Mouse (Mus musculus) midbrain, embryonic 13.5 days (tissue): ENCODE measurements around the gene Szt2. TPM values are rescaled to one million over a fixed set of nuclear protein-coding genes. Genes with fewer than 3 reads are reported as not detected.

Experiments
- ATAC-seq: fragments of 200-750 bp; cut with Nextera tagmentation; 2 replicates; pipeline ENCODE4 v1.8.0; 2017; ENCODE audit warnings: mild to moderate bottlenecking, moderate TSS enrichment, moderate library complexity
- H3K27ac ChIP-seq: fragments of 300-500 bp; sonication (generic); 2 replicates; pipeline ENCODE4 v1.5.1; 2015; ENCODE audit warnings: inconsistent platforms, mild to moderate bottlenecking, moderate library complexity
- H3K27me3 ChIP-seq: fragments of 300-500 bp; sonication (generic); 2 replicates; pipeline ENCODE4 v1.6.1; 2015; ENCODE audit warnings: mild to moderate bottlenecking, inconsistent platforms
- H3K36me3 ChIP-seq: fragments of 300-500 bp; sonication (generic); 2 replicates; pipeline ENCODE4 v1.6.1; 2015; ENCODE audit warnings: mild to moderate bottlenecking, inconsistent platforms
- H3K4me1 ChIP-seq: fragments of 300-500 bp; sonication (generic); replicated peaks from 2 replicates; pipeline ENCODE4 v1.6.1; 2015; ENCODE audit warnings: inconsistent platforms
- H3K4me2 ChIP-seq: fragments of 300-500 bp; sonication (generic); replicated peaks from 2 replicates; pipeline ENCODE4 v1.6.1; 2015; ENCODE audit warnings: moderate library complexity, mild to moderate bottlenecking, inconsistent platforms
- H3K4me3 ChIP-seq: fragments of 300-500 bp; sonication (generic); replicated peaks from 2 replicates; pipeline ENCODE4 v1.5.1; 2015; ENCODE audit warnings: mild to moderate bottlenecking, inconsistent platforms
- H3K9ac ChIP-seq: fragments of 300-500 bp; sonication (generic); replicated peaks from 2 replicates; pipeline ENCODE4 v1.6.1; 2015; ENCODE audit warnings: mild to moderate bottlenecking, inconsistent platforms
- H3K9me3 ChIP-seq: fragments of 300-500 bp; sonication (generic); 2 replicates; pipeline ENCODE4 v1.6.1; 2016; ENCODE audit warnings: mild to moderate bottlenecking, inconsistent platforms
- WGBS: fragments of 180-500 bp; shearing (Covaris S2); methylation state at CpG from one replicate; pipeline ENCODE4 v1.1.7; 2015; 5-methylcytosine and 5-hydroxymethylcytosine counted together
- polyA plus RNA-seq: library from polyadenylated mRNA; unstranded; fragments of >200 nt; fragmentation: Nextera tagmentation; extraction: Ambion mirVana; gene quantifications from 2 replicates; pipeline ENCODE4 v1.2.1, GENCODE M21; 2015

Szt2 gene
- polyA plus RNA-seq = 11.0 and 11.4 TPM in 2 replicates

DNA sequence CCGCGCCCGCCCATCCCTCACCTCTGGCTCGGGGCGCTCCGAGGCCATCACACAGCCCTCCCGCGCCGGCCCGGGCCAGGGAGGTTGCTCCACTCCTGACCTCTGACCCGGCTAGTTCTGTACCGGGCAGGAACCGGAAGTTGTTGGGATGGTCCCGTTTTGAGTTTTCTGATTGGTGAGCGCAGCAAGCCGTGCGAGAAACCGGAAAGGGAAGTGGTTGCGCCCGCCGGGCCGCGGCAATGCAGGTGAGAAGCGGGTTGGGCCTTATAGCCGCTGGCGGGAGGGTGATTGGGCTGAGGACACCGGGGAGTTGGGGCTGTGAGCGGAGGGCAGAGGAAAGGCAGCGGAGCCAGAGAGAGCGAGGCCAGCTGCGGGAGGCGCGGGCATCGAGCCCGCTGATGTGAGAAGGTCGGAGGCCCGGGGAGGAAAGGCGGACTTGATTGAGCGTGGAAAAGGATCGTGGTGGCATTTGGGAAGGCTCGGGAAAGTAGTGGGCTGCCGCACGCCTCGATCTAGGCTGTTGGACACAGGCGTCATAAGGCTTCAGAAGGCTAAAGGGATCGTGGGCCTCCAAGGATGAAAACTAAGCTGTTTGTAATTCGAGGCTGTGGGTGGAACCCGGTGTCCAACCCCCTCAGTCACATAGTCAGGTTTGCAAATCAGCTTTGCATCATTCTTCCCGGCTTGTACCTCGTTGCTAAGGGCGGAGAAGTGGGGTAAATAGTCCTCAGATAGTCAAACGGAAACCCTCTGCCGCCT, at the start of gene Szt2, which contains the start of gene Med8:
TSS of gene Szt2 (minus strand) at position 132 of the 759 bp plus-strand sequence.
TSS of gene Med8 (plus strand) at position 196 of the 759 bp plus-strand sequence.
- Histone ChIP-seq H3K4me3 (peak within 1 kb of the TSS; percentile 95), H3K27me3 (no peaks in the 10 kb centered on the region), H3K9ac (peak within 1 kb of the TSS; percentile 92), H3K4me1 (peaks cover 25% of the 10 kb centered on the region), H3K9me3 (no peaks in the 10 kb centered on the region), H3K36me3 (peaks cover 49% of the 10 kb centered on the region), H3K27ac (peak within 1 kb of the TSS; percentile 49; the same call in 1 of the 2 replicates), H3K4me2 (peak within 1 kb of the TSS; percentile 77)
- ATAC-seq = peak; percentile 96
- 1% methylated on average over 53 of the region's 53 CpGs for WGBS

- H3K9me3 ChIP-seq = no peaks in the 10 kb centered on the region
- no peaks in the 10 kb centered on the region for H3K4me1 ChIP-seq
- H3K4me3 ChIP-seq = no peak within 1 kb of the TSS
- no peak within 1 kb of the TSS for H3K27ac ChIP-seq
- no peak within 1 kb of the TSS for H3K9ac ChIP-seq
- H3K27me3 ChIP-seq = no peaks in the 10 kb centered on the region
- no peak within 1 kb of the TSS for H3K4me2 ChIP-seq
- WGBS = 68% methylated on average over 9 of the region's 9 CpGs
- ATAC-seq = no peak
- no peaks in the 10 kb centered on the region for H3K36me3 ChIP-seq
Observed at GRCm38 (mm10) chr4:118457345-118457975, 48.4 kb upstream of the Szt2 start, which contains the start of gene Mpl. Gene Mpl, minus strand, starts transcription at chr4:118457513.

GRCm38 (mm10) chr4:118446415-118447153, 37.5 kb upstream of the Szt2 start:
- Histone ChIP-seq H3K4me2 (peak overlapping the region; percentile 72), H3K27ac (no peak overlapping the region), H3K4me1 (peaks cover 17% of the 10 kb centered on the region), H3K9ac (peak overlapping the region; percentile 63), H3K4me3 (peak overlapping the region; percentile 42), H3K9me3 (no peaks in the 10 kb centered on the region), H3K27me3 (peaks cover 9% of the 10 kb centered on the region), H3K36me3 (no peaks in the 10 kb centered on the region)
- 18% methylated on average over 24 of the region's 24 CpGs for WGBS
- peak; percentile 62; the same call in 1 of the 2 replicates for ATAC-seq

- Histone ChIP-seq H3K9me3 (no peaks in the 10 kb centered on the region), H3K4me3 (peak overlapping the region; percentile 42), H3K9ac (peak overlapping the region; percentile 63), H3K4me2 (peak overlapping the region; percentile 72), H3K27ac (no peak overlapping the region), H3K36me3 (no peaks in the 10 kb centered on the region), H3K27me3 (peaks cover 8% of the 10 kb centered on the region), H3K4me1 (peaks cover 17% of the 10 kb centered on the region)
- 19% methylated on average over 18 of the region's 18 CpGs for WGBS
- peak; percentile 86 for ATAC-seq
Observed at GRCm38 (mm10) chr4:118445781-118446414, 36.8 kb upstream of the Szt2 start.

DNA sequence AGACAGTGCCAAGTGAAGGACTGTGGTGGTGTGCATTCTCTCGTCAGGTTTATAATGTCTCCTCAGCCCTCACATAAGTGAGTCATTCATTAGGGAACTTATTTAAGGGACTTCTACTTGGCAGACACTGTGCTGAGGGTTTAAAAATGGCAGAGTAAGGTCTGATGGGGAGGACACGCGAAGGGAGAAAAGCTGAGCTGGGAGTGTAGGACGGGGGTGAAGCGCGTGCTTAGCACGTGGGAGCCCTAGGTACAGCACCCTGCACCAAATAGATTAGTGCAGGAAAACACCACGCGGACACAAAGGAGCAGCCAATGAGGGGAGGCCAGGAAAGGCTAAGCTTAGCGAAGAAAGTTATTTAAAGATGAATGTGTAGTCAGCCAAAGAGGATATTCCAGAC, 36.0 kb upstream of the Szt2 start:
- Histone ChIP-seq H3K36me3 (no peaks in the 10 kb centered on the region), H3K9me3 (no peaks in the 10 kb centered on the region), H3K9ac (no peak overlapping the region), H3K27ac (no peak overlapping the region), H3K4me3 (no peak overlapping the region), H3K27me3 (no peaks in the 10 kb centered on the region; the same call in 1 of the 2 replicates), H3K4me2 (no peak overlapping the region), H3K4me1 (peaks cover 17% of the 10 kb centered on the region)
- no peak for ATAC-seq
- WGBS = 83% methylated on average over 10 of the region's 10 CpGs

- peaks cover 17% of the 10 kb centered on the region for H3K36me3 ChIP-seq
- H3K4me2 ChIP-seq = peak overlapping the region; percentile 95
- peak; percentile 15; the same call in 1 of the 2 replicates for ATAC-seq
- peaks cover 36% of the 10 kb centered on the region for H3K4me1 ChIP-seq
- H3K27ac ChIP-seq = peak overlapping the region; percentile 87
- 8% methylated on average over 12 of the region's 12 CpGs for WGBS
- H3K9me3 ChIP-seq = no peaks in the 10 kb centered on the region
- no peaks in the 10 kb centered on the region for H3K27me3 ChIP-seq
- peak overlapping the region; percentile 59 for H3K4me3 ChIP-seq
- H3K9ac ChIP-seq = peak overlapping the region; percentile 75
Observed at GRCm38 (mm10) chr4:118437829-118438253, 28.8 kb upstream of the Szt2 start.

- Histone ChIP-seq H3K4me2 (peak within 1 kb of the TSS; percentile 95), H3K27me3 (no peaks in the 10 kb centered on the region), H3K4me3 (peak within 1 kb of the TSS; percentile 59), H3K9me3 (no peaks in the 10 kb centered on the region), H3K36me3 (peaks cover 25% of the 10 kb centered on the region), H3K4me1 (peaks cover 36% of the 10 kb centered on the region), H3K9ac (peak within 1 kb of the TSS; percentile 75), H3K27ac (peak within 1 kb of the TSS; percentile 87)
- ATAC-seq = peak; percentile 96
- under 1% methylated on average over 67 of the region's 67 CpGs for WGBS
Observed at GRCm38 (mm10) chr4:118436820-118437603, 27.9 kb upstream of the Szt2 start, which contains the start of gene Cdc20. Gene Cdc20, minus strand, starts transcription at chr4:118437352.

GRCm38 (mm10) chr4:118432332-118432731, 23.3 kb upstream of the Szt2 start:
- ATAC-seq = no peak
- no peak overlapping the region for H3K9ac ChIP-seq
- H3K4me1 ChIP-seq = peaks cover 54% of the 10 kb centered on the region
- no peak overlapping the region for H3K4me3 ChIP-seq
- WGBS = 73% methylated on average over 8 of the region's 8 CpGs
- no peaks in the 10 kb centered on the region for H3K9me3 ChIP-seq
- no peak overlapping the region for H3K4me2 ChIP-seq
- H3K36me3 ChIP-seq = peaks cover 43% of the 10 kb centered on the region
- H3K27me3 ChIP-seq = no peaks in the 10 kb centered on the region
- H3K27ac ChIP-seq = no peak overlapping the region

GRCm38 (mm10) chr4:118429215-118429895, 20.3 kb upstream of the Szt2 start:
- peak overlapping the region; percentile 62; the same call in 1 of the 2 replicates for H3K4me2 ChIP-seq
- H3K27ac ChIP-seq = no peak overlapping the region
- no peak for ATAC-seq
- H3K4me3 ChIP-seq = no peak overlapping the region
- H3K36me3 ChIP-seq = peaks cover 39% of the 10 kb centered on the region
- no peaks in the 10 kb centered on the region for H3K9me3 ChIP-seq
- H3K9ac ChIP-seq = peak overlapping the region; percentile 78; the same call in 1 of the 2 replicates
- H3K27me3 ChIP-seq = no peaks in the 10 kb centered on the region
- WGBS = 61% methylated on average over 7 of the region's 7 CpGs
- peaks cover 34% of the 10 kb centered on the region for H3K4me1 ChIP-seq

DNA sequence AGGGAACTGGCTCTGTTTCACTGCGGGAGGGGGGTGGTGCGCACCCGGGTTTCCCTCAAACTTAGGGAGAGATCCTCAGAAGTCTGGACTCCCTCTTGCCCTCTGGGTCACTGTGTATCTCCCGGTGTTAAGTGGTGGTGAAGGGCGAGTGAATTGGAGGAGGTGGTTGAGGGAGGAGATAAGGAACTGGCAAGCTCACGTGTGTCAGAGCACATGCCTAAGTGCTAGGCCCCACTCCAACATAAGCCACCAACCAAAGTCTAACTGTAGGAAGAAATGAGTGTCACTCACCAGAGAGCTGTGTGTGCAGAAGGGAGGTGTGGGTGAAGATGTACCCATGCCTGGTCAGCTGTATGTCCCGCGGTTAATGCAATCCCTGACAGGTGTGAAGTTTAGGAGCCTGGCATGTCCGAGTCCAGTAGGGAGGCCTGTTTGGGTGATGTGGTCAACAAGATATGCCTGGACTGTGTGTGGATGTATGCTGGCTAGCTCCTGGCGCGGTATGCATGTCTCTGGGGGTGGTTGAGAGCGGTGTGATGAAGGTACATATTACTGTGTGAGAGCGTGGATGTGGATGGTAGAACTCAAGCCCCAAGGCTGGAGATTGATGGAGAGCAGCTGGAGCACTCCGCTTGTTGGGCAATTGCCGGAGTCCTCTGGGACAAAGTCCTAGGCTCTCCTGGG, 19.6 kb upstream of the Szt2 start:
- H3K4me2 ChIP-seq = peak overlapping the region; percentile 62
- peak; percentile 12 for ATAC-seq

More for the DNA sequence above, 19.6 kb upstream of the Szt2 start:
- Histone ChIP-seq H3K27ac (peak overlapping the region; percentile 70; the same call in 1 of the 2 replicates), H3K27me3 (no peaks in the 10 kb centered on the region), H3K9me3 (no peaks in the 10 kb centered on the region), H3K4me3 (peak overlapping the region; percentile 57), H3K36me3 (peaks cover 37% of the 10 kb centered on the region), H3K9ac (peak overlapping the region; percentile 78), H3K4me1 (peaks cover 30% of the 10 kb centered on the region)
- WGBS = 59% methylated on average over 15 of the region's 15 CpGs
